Mouse (Mus musculus) natural killer cell, adult 2 months (primary cell): Measurements from ENCODE around the gene I0C0044D17Rik.
"Not testable (repeated sequence)": the region's sequence is repeated elsewhere in the genome, so short reads cannot be mapped to it uniquely, and the experiment has no call there.

Experiments used
- DNase-seq, 2 experiments: peaks; one replicate each; pipeline ENCODE4 v3.0.0; 2022; ENCODE audit warnings: low spot score in 2 of 2

I0C0044D17Rik gene

GRCm38 (mm10) chr4:98823740-98824139 lies at the start of gene I0C0044D17Rik:
I0C0044D17Rik (minus strand) TSS chr4:98823840.
- not testable (repeated sequence) for DNase-seq

DNA sequence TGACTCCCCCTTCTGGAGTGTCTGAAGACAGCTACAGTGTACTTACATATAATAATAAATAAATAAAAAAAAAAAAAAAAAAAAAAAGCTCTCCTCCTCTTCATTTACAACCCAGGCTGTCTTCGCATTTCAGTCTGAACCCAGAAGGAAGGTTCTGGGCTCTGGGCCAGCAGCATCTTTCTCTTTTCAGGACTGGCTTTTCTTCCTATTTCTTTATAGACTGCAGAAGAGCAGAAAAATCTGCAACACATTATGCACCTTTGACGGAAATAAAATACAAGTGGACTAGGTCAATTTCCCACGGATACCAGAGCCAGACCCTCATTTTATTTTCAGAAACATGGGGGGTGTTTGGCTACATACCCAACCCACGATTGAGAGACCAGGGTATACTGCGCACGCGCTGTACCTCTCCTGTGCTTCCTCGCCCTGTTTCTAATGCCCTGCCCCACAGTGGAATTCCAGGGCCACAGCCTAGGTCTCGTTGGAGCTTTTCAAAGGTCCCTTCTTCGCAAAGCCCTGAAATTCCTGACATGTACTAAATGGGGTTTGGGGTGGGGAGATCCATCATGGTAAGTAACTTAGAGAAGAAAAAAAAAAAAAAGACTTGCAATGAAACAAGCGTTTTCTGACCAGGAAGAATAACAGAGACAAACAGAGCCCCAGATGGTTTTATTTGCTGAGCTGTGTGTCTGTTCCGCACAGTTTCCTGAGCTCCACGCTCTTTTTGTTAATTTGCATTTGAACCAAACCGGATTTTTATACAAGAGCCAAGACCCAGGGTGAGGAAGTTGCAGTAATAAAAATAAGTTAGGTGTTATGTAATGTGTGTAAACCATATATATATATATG lies 42.0 kb upstream of the I0C0044D17Rik start:
- DNase-seq, result no peak

GRCm38 (mm10) chr4:98864546-98864945 lies 40.9 kb upstream of the I0C0044D17Rik start:
- no peak for DNase-seq

GRCm38 (mm10) chr4:98864094-98864493 lies 40.5 kb upstream of the I0C0044D17Rik start:
- no peak for DNase-seq

DNA sequence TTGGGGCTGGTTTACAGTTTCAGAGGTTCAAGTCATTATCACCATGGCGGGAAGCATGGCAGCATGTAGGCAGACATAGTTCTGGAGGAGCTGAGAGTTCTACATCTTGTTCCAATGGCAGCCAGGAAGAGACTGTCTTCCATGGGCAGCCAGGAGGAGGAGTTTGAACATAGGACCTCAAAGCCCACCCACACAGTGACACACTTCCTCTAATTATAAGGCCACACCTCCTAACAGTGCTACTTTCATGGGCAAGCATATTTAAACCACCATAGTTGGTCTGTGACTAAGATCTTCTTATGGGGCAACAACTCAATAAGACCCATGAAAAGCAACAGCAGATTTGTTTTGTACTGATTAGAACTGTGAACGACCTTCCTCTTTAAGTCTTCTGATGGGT lies 39.8 kb upstream of the I0C0044D17Rik start:
- DNase-seq, result no peak

DNA sequence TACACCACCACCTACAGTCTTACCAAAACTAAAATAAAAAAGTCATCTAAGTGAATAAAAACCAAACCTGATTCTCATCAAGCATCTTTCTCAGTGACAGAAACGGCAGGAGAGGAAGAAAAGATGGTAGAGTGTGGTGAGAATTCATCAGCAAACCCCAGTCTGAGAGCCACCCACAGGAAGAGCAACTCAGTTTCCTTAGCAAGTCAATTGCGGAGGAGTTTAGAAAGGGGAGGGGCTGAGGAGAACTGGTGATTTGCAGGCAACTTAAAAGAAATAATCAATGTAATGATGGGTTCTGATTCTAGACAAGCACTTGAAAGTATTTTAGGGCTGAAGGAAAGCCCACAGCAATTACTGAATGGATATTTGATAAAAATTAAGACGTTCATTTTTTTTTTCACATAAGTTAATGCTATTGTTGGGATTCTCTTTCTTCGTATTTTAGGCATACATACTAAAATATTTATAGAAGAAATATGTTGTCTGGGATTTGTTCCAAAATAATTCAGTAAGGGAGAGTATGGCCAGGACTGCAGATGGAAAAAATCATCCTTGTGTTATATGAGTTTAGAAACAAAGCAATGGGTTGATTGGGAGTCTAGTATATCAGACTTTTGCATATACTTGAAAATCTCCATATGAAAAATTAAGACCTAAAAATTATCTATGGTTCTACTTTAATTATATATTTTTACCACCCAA lies 34.7 kb upstream of the I0C0044D17Rik start:
- no peak for DNase-seq

DNA sequence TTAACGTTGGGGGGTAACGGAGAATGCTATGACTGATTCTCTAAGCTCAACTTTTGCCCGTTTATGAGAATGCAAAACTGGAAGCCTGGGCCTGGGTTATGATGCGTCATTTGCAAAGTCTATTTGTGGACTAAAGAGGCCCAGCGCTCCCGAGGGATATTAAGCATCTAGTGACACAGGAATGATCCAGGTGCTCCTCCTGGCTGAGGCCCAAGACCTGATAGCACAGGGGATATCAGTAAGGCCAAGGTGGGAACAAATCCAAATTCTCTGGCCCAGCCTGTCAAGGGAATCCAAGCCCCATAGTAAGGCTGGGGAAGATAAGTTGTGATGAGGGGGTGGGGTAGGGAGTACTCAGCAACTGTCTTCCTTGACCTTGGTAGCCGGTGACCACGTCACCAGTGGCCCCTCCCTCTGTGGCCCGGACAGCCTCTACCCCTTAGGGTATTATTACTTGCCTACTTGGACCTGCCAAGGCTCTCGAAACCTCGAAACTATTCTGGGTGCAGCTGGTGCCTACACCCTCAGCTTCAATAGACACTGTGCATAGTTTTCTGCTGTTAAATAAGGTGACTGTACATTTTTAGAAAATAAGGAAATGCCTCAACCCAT lies 33.5 kb upstream of the I0C0044D17Rik start:
- DNase-seq, result no peak

GRCm38 (mm10) chr4:98853926-98854325 lies 30.3 kb upstream of the I0C0044D17Rik start:
- DNase-seq, result no peak

DNA sequence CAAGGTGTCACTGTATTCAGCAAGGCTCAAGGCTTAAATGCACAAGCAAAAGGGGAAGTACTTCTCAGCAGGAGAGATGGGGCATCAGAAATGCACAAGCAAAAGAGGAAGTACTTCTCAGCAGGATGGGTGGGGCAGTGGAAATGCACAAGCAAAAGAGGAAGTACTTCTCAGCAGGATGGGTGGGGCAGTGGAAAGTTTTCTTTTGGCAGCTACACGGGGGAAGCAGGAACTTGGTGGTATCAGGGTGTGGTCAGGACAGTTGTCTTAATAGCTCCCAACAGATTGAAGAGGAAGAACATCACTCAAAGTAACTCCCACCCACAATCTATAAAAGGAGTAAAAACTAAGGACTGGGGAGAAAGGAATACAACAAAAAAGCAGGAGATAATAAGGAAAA lies 26.8 kb upstream of the I0C0044D17Rik start:
- DNase-seq, result peak in 1 of 2 experiments; percentile 43

DNA sequence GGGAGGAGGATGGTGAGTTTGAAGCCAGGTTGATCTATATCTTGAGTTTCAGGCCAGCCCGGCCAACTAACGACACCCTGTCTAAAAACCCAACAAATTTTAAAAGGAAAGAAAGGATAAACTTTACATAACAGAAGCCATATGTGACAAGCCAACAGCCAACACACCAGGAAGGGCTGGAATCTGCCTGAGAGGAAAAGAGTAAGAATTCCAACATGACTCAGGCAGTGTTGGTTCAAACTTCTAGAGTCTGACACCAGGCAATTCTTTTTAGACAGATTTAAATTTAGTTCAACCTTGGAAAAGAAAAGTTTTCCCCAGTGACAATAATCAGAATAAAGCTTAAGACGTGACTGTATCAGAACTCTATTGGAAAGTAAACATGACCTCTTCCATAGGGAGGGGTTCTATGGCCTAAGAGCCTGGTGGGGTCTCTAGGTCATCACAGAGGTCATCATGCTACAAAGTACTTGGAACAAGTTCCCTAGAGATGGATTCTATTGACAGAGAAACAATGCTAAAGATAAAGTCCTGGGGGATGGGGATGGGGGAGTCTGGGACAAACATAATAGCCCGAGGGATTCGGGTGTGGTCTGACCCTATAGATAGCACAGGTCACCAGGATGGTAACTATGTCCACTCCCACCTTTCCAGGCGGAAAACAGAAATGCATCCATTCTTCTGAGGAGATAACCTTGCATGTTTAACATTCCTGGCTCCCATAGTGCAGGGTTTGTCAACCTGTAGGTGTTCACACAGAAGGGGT lies 23.7 kb upstream of the I0C0044D17Rik start:
- no peak for DNase-seq

DNA sequence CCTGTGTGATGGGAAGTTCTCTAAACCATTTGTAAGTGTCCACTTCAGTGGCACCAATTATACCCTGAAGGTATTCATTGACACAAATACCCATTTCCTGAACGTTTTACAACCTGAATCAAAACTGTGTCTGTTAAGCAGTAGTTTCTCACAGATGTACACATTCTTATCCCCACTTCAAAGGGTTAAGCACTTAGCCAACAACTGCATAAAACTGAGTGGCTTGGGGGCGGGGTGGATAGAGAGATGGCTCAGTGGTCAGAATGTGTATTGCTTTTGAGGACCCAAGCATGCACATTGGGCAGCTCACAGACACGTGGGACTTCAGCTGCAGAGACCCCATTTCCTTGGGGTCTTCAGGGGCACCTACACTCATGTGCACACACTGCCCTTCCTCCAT lies 22.8 kb upstream of the I0C0044D17Rik start:
- DNase-seq, result no peak

DNA sequence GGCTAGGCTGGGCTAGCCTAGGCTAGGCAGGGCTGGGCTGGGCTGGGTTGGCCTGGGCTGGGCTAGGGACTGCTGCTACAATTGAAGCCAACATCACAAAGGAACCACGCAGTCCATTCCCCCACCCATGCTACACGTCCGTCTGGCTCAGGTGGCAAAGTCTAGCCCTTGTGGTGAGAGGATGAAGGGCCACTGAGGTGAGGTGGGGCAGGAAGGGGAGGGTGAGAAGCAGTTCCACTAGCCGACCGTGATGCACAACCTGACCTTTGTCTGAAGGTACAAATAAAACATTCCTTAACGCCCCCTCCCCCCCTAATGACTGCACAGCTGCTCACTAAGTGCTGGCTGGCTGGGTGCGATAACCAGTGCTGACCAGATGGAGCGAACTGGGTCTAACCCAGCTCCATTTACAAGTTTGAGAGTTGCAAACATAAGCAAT lies 22.1 kb upstream of the I0C0044D17Rik start:
- DNase-seq, result no peak

DNA sequence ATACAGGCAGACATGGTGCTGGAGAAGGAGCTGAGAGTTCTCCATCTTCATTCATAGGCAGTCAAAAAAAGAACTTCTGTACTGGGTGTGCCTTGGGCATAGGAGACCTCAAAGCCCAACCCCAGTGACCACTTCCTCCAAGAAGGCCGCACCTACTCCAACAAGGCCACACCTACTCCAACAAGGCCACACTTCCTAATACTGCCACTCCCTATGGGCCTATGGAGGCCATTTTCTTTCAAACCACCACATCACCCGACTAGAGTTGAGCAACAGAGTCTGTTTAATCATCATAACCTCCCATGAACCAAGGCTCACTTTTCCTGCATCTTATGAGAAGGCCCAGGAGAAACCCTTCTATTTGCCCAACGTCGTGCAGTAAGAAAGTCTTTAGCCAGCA lies 21.6 kb upstream of the I0C0044D17Rik start:
- no peak for DNase-seq

DNA sequence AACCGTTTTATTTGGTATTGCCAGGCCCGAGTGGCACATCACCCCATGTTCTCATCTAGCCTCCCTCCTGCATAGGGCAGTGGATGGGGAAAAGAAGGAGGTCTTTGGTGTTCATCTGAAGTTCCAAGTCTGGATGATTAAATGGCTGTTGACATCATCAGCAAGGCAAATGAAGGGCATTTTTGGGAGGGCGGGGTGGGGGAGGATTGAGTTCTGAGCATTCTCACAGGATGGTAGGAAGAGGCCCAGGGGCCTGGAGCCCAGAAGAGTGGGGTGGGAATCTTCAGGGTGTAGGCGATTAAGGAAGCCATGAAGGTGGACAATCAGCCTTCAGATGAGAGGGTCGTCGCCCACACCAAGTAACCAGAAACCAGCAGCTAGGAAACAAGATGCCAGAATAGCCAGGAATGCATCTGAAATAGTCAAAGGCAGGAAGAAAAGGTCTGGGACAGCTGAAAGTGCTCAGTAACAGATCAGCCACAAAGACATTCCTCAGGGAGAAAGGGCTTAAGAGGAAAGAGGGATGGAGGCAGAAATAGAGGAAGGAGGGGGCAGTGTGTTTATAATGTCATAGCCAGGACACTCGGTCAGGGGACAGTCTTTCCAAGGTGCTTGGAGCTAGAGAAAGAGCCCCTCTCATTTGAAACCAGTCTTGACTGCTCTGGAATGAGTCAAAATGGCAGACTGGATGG lies 20.4 kb upstream of the I0C0044D17Rik start:
- DNase-seq, result no peak

- DNase-seq, result not testable (repeated sequence)
Measured at GRCm38 (mm10) chr4:98841251-98841650, 17.6 kb upstream of the I0C0044D17Rik start.

DNA sequence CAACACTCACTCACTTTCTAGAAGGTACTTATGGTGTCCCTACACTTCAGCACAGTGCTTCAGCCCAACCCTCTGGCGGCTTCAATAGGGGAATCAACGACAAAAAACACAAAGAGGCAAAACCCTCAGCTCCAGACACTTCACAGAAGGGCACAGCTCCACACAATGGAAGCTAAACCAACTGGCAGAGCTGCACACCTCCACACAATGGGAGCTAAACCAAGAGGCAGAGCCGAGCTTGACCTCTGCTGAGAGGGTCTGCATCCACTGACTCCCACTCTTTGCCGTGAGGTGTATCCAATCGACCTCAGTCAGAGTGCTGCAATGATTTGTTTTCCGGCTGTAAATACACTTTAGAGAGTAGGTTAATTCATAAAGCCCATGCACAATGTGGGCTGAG lies 16.9 kb upstream of the I0C0044D17Rik start:
- DNase-seq, result no peak

DNA sequence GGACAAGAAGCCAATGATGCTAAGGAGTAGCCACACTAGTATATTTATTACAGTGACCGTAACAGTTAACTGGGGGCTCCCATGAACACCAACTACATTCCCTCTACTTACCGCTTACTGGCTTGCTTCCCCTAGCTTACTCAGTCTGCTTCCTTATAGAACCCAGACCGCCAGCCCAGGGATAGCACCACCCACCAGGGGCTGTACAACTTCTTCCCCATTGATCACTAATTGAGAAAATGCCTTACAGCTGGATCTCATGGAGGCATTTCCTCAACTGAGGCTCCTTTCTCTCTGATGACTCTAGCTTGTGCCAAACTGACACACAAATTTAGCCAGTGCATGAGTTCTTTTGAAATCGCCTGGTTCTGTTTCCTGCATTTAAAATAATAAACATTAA lies 15.3 kb upstream of the I0C0044D17Rik start:
- DNase-seq, result no peak

DNA sequence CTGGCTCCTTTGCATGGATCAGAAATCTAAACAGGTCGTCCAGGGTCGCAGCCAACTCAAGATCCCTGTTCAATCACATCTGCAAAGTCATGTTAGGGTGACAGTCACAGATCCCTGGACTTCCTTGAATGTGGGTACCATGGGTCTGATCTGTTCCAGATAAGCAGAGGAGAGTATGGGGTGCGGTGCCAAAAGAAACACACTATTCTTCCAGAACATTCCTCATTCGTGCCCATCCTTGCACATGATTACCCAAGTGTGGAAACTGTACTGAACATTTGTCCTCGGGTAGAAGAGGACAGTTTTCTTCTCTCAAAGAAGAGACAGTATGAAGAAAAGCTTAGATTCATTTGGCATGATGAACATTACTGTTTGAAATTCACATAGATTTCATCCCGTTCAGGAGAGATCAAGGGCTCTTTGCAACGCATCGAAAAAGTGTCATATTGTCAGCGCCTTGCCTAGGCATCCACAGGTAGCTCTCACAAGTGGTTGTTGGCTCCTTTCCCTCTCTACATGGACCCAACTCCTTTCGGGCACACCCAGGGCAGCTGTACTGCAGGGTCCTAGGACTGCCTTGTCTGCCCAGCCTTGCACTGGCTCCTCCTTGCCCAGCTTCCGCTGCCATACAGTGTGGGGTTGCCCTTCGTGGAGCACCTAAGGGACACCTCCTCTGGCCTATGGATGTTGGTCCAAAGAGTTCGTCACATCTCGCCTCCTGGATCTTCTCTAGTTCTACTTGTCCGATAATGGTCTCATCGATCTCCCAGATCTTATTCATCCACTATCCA lies 14.3 kb upstream of the I0C0044D17Rik start:
- no peak for DNase-seq

GRCm38 (mm10) chr4:98836519-98836918 lies 12.9 kb upstream of the I0C0044D17Rik start:
- peak; percentile 2 to 3 for DNase-seq

DNA sequence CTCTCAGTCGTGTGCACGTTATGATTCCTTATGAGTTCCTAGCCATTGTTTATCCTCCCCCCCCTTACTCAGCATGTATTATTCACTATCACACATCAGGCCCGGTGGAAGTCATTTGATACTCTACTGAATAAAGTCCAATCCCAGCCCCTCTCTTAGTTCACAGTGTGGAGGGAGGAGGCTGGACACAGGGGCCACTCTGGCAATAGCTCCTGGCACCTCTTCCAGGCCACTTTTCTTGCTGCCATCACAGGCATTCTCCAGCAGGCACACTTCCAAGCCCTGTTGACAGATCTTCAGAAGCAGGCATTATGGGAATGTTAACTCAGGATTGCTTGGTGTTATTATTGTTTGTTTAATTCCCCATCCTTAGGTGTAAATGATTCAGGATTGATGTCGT lies 11.1 kb upstream of the I0C0044D17Rik start:
- DNase-seq, result no peak
